Mouse (Mus musculus) frontal cortex, postnatal 25 days (tissue): ENCODE measurements around the gene Grm4.

Source experiments
- DNase-seq, 2 experiments: peaks; one replicate each; pipeline ENCODE4 v3.0.0; 2022; ENCODE audit warnings: low spot score in 2 of 2

The Grm4 gene

DNA sequence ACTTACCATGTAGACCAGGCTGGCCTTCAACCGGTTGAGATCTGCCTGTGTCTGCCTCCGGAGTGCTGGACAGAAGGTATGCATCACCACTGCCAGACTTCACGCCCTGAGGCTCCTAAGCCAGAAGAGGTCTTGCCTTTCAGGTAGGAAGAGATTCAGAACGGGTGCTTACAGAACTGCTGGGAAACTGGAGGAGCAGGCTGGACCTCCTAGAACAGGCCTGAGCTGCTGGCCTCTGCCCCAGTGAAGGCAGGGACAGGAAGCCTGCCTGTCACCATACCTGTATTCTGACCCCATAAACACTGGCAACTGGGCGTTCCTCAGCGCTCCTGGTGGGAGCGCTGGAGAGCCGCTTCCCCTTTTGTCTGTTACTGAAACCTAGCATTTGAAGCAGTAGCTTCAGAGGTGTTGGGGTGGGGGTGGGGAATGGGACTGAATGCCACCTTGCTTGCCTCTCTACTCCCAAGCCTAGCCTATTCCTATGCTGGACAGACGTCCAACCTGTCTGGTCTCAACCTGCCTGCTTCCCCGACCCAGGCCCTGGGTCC is 30.3 kb upstream of the Grm4 start:
- no peak for DNase-seq

DNA sequence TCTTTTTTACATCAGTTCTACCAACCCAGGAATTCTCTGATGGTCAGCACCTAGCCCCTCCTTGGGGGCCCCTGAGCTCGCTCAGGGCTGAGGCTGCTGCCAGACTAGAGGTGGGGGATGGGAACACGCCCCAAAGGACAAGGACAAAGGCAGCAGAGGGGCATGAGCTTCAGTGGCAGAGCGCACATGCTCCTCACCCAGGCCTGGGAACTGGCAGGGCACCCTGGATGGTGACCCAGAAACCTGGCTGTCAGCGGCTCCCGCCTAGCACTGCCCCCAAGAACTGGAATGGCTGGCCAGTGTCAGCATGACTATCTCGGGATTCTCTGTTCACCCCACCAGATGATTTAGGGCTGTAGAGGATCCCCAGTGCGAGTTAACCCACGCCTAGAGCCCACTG is 28.0 kb upstream of the Grm4 start:
- no peak for DNase-seq

DNA sequence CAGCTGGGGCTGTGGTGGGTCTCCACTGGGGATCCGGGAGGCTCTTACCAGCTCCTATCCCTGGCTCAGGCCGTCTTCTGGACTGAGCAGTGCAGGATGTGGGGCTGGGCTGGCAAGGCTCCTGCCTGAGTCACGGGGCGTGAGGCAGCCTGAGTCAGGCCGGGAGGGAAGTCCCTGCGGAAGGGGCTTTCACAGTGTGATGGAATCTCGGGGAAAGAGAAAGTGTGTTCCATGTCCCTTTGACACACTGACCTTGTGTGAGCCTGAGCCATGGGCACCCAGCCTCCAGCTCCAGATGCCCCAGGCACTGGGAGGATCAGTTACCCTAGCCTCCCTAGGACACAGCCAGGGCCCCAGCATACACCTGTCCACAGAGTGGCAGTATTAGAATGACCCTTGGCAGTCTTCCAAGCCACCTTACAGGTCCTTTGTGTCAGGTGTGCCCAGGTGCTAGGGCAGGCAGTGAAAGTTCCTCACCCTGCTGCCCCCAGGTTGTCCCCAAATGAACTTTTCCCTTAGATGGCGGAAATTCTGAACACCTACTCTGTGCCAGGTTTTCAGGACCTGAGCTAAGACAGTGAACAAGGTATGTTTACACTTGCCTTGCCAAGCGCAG is 26.2 kb upstream of the Grm4 start:
- DNase-seq = no peak

DNA sequence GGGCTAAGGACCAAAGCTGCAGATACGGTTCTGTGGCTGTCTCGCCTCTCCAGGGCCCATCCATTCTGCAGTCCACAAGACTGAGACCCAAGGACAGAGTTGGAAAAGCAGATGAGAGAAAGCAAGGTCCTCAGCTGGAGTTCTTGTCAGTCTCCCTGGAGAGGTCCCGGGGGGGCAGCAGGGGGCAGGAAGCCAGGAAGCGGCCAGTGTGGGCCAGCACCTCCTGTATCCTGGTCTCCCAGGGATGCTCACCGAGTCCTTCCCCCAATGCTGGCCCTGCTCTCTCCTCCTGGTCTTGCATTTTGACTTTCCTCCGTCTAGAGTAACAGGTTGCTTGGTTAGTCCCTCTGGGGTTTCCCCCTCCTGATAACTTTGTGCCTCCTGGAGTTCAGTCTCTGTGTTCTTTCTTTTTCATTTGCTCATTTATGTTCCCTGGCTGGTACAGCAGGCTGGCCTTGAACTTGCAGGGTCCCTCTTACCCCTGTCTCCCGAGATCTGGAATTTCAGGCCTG is 25.4 kb upstream of the Grm4 start:
- DNase-seq = no peak

DNA sequence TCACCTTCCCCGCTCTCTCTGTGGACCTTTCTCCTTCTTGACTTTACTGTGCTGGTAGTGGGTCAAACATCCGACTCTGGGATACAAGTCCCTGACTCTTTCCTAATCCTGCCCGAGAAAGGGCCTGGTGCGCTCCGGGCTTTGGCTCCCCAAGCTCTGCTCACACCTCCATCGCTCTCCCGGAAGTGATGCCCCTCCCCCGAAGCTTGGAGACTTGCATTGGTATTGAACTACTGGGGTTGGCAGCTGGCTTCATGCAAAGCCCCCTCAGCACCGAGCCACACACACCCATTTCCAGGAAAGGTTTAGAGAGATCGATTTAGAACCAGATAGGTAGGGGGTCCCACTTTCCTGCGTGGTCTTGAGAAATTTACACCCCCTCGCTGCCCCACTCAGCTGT is 24.8 kb upstream of the Grm4 start:
- no peak for DNase-seq

DNA sequence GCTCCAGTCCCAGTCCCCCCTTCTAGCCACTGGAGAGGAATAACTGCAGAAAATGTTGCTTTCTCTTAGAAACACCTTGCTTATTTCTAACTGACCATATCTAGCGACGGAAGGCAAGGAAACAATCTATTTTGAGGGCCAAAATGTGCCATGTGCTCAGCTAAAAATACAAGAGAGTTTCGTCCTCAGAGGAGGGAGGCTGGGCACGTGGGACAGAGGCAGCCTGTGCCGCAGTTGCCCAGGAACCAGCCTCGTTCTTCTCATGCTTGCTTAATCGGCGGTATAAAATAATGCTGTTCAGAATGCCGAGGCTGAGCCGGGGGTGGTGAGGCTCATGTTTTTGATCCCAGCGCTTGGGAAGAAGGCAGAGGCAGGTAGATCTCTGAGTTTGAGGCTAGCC is 23.3 kb upstream of the Grm4 start:
- DNase-seq = no peak

DNA sequence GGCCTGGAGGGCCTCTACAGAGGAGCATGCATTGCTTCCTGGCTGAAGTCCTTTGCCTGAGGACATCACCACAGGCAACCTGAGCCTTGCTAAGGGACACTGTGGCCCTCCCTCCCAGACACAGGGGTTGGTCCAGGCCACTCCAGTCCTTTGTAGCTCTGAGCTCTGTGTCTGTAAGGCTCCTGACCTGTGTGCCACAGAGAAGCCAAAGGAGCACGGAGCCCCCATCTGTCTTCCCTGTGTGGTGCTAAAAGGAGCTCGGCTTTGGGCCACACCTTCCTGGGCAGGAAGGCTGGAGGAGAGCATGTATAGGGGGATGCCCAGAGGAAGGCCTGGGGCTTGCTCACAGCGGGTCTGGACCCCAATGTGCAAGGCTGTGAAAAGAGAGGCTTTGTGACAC is 20.8 kb upstream of the Grm4 start:
- DNase-seq = no peak

DNA sequence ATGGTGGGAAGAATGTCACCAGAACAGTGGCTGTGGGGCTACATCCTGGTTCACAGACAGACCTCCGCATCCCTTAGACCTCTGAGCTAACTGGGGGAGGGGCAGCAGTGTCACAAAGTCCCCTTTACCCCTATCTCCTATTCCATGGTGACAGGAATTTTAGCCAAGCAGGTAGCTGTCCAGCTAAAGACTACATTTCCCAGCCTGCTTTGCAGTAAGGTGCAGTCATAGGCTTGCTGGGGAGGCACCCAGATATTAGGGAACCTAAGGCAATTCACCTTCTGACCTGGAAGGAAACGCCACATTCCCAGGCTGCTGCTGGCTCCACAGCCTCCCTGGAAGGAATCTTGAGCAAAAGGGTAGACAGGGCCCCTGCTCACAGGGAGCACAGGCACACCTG is 20.1 kb upstream of the Grm4 start:
- no peak for DNase-seq

DNA sequence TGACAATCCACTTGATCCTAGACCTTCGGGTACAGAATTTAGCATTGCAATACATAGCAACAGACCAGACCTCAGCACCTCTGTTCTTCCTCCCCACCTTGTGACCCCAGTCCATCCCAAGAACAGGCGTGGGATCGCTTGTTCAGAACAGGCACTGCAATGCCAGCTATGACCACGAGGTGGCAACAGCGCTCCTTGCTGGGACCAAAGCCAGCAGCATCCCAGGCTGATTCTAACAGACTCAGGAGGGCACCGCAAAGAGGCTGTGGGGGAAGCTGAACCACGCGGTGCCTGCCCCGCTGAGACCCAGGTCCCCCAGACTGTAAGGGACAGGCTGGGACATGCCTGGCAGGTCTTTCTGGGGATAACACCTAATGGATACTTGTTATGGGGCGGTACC is 13.5 kb upstream of the Grm4 start:
- DNase-seq = peak; percentile 85 to 92

DNA sequence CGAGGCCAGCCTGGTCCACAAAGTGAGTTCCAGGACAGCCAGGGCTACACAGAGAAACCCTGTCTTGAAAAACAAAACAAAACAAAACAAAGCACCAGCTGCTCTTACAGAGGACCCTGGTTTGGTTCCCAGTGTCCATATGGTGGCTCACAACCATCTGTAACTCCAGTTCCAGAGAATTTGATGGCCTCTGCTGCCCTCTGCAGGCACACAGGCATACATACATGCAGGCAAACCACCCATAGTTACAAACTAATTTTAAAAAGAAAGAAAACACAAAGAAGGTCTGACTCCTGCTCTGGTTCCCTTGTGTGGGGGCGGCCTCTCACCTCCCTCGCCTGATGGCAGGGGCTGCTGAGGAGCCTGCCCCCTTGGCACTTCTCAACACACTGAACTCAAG is 12.2 kb upstream of the Grm4 start:
- no peak for DNase-seq

DNA sequence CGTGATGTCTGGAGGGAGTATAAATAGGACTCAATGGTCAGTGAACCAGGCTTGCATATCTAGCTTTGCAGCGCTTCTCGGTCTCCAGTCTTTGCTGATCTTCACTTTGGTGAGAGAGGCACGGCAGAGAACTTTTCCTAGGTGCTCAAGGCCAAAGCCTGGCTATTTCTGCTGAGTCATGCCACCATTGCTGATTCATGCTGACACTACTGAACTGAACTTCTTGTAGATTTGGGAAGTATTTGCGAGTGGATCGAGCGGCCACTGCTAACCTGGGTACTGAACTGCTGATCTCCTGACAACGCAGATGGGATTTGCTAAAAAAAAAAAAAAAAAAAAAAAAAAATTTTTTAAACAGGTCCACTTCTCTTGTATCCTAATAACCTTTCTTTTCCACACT is 10.9 kb upstream of the Grm4 start:
- no peak for DNase-seq

DNA sequence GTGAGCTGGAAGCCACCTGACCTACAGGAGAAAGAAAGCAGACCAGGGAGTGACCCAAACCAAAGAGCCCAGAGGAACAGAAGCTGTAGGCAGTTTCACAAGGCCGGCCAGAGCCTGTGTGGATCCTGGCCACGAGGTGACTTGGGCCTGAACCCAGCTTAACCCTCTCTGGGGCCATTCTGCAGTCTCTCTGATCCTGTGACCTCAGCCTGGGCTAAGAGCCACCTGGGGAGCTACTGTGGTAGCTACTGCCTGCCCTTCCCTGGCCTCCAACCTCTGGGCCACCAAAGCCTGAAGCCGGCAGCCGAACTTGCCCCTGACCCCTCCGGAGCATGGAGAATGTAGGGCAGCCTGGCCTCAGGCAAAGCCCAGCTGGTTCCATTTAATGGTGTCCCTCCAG is 7.6 kb upstream of the Grm4 start:
- DNase-seq = no peak

DNA sequence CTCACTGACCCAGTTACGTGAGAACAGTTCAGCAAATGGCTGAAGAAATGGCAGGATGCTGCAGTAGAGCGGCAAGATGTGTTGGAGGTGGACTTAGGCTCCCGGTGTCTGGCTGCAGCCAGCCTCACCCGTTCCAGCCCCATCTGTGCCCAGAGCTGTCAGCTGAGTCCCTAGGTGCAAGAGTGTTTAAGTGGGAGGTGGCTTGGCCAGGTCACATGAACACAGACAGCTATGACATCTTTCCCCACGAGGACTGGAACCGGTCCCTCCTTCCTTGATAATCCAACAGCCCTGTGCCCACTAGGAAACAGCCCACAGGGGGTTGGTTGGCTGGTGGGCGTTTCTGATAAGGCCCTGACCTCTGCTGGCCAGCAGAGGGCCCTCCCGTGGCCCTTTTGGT is 6.8 kb upstream of the Grm4 start:
- DNase-seq = no peak

DNA sequence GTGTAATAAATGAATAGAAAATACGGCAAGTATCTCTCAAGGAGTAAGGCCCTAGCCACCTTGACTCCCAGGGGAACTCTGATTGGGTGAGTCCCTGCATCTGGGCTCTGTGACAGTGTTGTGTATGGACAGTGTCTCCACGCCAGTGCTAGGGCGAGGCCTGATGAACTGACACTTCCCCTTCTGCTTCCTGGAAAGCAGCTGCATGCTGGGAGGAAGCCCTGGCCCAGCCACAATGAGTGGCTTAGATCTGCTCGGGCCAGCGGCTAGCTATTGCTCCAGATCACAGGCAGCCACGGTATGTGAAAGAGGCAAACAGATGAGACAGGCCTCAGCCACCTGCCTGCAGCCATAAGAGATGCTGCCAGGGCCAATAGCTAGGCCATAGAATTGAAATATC is 6.0 kb upstream of the Grm4 start:
- no peak for DNase-seq

DNA sequence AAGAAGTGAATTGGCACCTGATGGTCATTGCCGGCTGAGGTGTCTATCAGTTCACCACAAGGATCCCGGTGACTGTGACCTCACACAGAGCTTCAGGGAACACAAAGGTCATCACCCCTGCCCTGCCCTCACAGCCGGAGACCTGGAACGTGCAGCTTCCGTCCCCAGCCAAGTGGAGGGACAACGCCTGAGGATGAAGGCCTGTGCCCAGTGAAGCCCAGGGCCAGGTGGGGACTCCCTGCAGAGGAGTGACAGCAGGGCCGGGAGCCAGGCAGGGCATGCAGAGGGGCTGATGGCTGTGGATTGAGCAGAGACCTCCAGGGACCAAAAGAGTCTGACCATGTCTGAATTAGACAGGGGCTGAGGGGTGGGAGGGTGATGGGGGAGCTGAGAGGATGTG is 1.9 kb upstream of the Grm4 start:
- no peak for DNase-seq

DNA sequence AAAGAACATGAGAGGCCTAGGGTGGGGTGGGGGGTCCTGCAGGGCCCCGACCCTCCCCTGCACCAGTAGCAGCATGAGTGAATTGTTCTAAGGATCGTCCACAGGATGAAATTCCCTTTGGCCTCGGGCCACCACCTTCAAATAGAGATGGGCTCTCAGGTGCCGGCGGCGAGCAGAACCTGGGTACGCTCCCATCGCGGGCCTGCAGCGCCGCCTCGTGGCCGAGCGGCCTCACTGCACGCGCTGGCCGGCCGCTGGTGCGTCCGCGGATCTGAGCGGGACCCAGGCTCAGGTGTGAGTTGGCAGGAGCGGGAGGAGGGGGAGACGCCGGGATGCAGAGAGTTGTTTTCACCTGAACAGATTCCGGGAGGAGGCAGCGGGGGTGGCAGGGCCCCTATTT is 646 bp downstream of the Grm4 start:
- DNase-seq = peak in 1 of 2 experiments; percentile 50

DNA sequence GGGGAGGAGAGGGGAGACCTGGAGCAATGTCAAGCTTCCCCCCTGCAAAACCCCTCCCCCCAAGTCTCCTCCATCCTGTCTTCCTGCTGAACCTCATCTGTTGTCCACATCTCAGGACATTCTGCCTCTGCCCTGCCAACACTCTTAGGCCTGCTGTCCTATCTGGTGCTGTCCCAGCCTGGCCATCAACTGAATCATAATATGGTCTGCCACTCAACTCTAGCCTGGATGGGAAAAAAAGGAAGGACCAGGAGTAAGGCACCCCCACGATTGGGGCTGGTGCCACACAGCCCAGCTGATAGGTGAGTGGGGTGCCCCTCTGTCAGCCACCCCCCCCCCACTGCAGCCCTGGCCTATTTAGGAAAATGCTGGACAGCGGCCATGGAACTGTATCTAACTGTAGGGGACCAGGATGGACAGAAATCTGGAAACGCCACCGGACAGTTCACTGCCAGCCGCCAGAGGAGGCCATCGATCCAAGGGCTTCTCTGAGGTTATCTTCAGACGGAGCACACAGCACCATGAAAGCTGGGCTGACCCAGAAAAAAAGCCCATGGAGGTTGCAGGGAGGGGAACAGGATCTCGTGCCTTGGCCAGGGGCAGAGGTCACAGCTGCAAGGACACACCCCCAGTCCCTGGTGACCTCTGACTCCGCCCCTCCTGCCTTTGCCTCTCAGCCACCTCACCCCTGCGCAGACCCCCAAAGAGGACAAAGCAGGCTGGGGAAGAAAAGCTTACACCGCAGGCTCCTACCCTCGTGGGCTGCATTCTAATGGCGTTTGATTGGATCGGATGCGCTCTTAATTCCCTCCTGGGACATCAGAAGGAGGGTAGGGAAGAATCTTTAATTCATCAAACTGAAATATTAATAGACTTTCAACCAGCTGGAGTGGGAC is 2.3 kb downstream of the Grm4 start:
- no peak for DNase-seq

DNA sequence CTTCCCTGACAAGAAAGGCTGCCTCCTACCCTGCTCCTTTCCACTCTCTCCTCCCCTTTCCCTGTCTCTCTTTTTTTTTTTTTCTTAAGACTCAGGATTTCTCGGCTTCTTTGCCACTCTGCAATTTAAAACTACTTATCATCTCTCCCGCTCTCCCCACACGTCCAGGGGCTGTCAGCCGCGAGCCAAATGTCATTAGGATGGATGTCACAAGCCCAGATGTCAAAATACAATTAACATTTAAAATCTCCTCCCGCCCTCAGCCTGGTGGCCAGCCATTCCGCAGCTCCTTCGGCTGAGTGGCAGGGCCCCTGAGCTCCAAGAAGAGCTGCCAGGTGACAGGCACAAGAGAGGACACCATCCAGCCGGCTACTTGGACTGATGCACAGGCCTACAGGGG is 2.9 kb downstream of the Grm4 start:
- no peak for DNase-seq

DNA sequence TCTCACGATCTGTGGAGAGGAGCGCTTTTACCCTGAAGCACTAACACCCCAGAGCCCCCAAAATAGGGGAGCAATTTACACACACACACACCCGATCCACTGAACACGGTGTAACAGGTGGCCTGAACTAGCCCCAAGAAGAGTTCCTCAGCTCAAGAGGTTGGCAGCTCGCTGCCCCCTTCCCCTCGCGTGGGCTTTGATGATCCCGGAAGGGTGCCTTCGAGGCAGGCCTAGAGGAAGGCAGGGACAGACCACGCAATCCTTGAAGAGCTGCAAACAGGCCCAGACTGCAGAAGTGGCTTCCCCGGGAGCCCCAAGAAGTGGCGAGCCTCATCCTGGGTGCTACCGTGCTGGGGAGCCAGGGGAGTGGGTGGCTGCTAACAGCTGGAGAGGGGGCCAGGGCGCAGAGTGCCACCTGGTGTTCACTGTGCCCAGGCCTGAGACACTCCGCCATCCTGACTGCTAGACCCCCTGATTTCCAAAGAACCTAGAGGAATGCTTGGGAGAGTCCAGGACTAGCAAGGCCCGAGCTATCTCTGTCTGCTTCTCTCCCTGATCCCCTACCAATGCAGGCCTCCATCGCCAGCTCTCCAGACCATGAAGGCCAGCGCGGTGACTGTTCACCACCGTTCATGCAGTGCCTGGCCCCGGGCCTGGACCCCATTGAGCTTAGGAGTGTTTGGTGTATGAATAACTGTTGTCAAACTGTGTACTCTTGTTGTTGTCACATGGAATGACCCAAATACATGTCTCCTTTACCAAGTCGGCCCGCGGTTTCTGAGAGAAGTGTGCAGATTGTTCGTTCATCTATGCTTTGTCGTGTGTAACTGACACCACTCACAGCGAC is 7.1 kb downstream of the Grm4 start:
- no peak for DNase-seq

DNA sequence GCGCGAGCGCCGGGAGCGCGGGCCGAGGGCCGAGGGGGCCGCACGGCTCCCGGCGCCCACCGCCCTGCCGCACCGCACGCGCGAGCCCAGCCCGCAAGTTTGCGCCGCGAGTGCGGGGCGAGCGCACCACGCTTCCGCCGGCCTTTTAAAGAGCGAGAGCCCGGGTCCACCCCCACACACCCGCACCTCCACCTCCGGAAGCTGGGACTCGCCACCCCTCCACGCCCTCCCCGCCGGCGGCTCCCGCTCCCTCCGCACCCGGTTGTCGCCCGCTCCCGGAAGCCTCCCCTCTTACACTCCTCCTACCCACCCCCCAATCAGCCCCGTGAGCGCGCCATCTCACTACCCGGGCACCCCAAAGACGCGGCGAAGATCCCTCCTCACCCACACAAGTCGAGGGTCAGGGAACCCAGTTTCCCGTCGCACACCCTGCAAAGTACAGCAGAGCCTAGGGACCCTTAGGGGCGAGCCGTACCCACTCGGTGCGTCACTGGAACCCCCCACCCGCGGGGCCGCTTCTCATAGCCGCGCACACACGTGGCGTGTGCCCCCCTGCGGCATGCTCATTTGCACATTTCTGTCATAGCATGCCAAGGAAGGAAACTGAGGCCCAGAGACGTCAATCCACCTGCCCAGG is 7.8 kb downstream of the Grm4 start:
- DNase-seq = no peak

DNA sequence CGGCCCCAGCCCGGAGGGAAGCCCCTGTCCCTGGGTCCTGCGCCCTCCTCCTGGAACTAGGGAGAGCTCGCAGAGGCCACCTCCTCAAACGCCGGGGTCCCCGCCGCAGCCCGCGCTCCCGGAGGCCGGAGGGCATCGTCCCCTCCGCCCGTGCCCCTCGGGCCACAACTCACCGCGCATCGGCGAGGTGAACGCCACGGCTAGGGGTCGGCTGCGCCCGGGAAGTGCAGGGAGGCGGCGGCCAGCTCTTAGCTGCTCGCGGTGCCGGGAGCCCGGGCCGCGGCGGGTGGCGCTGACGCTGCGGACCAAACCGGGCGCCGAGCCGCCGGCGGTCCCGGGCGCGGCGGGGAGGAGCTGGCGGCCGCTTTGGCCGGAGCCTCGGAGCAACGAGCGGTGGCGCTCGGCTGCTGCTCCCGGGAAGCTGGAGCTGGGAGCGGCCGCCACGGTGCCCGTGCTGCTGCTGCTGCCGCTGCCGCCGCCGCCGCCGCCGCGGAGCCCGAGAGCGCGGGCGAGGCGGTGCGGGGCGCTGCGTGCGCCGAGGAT is 8.5 kb downstream of the Grm4 start:
- no peak for DNase-seq
